Mouse (Mus musculus) kidney, adult 2 months (tissue): ENCODE data around the gene Pde3a.

Experiments used
- CTCF ChIP-seq: fragments of 200-500 bp; conservative IDR thresholded peaks from 2 replicates; pipeline ENCODE4 v1.5.1; 2011; ENCODE audit warnings: low read depth, mild to moderate bottlenecking, control low read depth, low read length, moderate library complexity, mixed read lengths; ENCODE audit not compliant: insufficient read depth, insufficient read length
- POLR2A ChIP-seq: fragments of 200-500 bp; IDR thresholded peaks from one replicate; pipeline ENCODE4 v1.6.1; 2011; ENCODE audit warnings: low read depth, low read length, control low read depth

- TF ChIP-seq CTCF (peak; percentile 53), POLR2A (no peak)
These were observed 181.1 kb downstream of the Pde3a start for GRCm38 (mm10) chr6:141430134-141430533.
